Comparison of ENCODE assay signal across 19 mouse cellular contexts in the genomic region with DNA sequence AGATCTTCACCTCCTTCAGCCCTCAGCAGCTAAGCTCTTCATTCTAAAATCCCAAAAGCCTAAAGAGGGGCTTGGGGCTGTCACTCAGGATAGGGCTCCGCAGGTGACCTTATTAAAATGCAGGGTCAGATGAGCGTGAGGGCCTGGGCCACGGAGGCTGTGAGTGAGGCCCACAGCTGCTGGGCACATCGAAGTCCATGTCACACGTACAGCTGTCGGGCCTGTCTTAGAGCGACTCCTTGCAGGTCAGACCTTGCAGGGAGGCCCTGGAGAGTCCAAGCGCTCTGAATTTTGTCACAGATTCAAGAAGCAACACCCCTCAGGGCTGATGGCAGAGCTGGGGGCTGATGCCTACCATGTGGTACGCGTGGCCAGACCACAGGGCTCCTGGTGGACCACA. TPM values are rescaled to one million over a fixed set of nuclear protein-coding genes. Genes with fewer than 3 reads are reported as not detected.
DNase-seq lines count a peak whose midpoint lies in the region; ATAC-seq and TF ChIP-seq lines count a peak whose summit lies in the region.
"Had no signal": no experiment of that assay in that cellular context is flagged by ENCODE, and none has a peak within 500 bp of the region (broad histone marks: within the 10 kb centered on the region; RNA-seq: fewer than 3 reads in every experiment).

No protein-coding gene starts in this region.

- H3K4me3 ChIP-seq in forebrain, postnatal 0 days (ENCODE audit: low read depth, low read length): no peak overlapping the region
- H3K4me3 ChIP-seq in forebrain, embryonic 16.5 days (replicated peaks; ENCODE audit: low read length): no peak overlapping the region
- H3K4me3 ChIP-seq in midbrain, embryonic 13.5 days (replicated peaks): no peak overlapping the region
- H3K4me3 ChIP-seq in midbrain, embryonic 16.5 days (ENCODE audit: low read depth, low read length): no peak overlapping the region
- no peak overlapping the region for H3K4me3 ChIP-seq in limb, embryonic 15.5 days
- H3K4me3 ChIP-seq in olfactory bulb, adult 2 months (ENCODE audit: insufficient read depth, low read depth, low read length): no peak overlapping the region
- H3K4me3 ChIP-seq: embryonic facial prominence, embryonic 15.5 days; erythroblast, embryonic 14.5 days; heart, embryonic 13.5 days had no signal

- ATAC-seq in forebrain, postnatal 0 days: no peak
- ATAC-seq in forebrain, embryonic 16.5 days: no peak
- peak; percentile 19; the same call in 1 of the 2 replicates for ATAC-seq in midbrain, embryonic 13.5 days
- ATAC-seq in midbrain, embryonic 16.5 days: no peak
- peak; percentile 17; the same call in 1 of the 2 replicates for ATAC-seq in limb, embryonic 15.5 days (ENCODE audit: insufficient number of reproducible peaks, low FRiP score, low TSS enrichment, low read depth)
- ATAC-seq: hindbrain, postnatal 0 days had no signal

- H3K9ac ChIP-seq in forebrain, postnatal 0 days: no peak overlapping the region
- no peak overlapping the region for H3K9ac ChIP-seq in forebrain, embryonic 16.5 days (replicated peaks; ENCODE audit: low read depth, low read length)
- no peak overlapping the region for H3K9ac ChIP-seq in midbrain, embryonic 13.5 days (replicated peaks)
- H3K9ac ChIP-seq in midbrain, embryonic 16.5 days (ENCODE audit: low read depth, low read length): no peak overlapping the region
- no peak overlapping the region for H3K9ac ChIP-seq in limb, embryonic 15.5 days
- H3K9ac ChIP-seq: embryonic facial prominence, embryonic 15.5 days; heart, embryonic 13.5 days had no signal

- no peaks in the 10 kb centered on the region for H3K9me3 ChIP-seq in forebrain, postnatal 0 days (ENCODE audit: low read length)
- no peaks in the 10 kb centered on the region for H3K9me3 ChIP-seq in forebrain, embryonic 16.5 days (ENCODE audit: control insufficient read depth, low read length)
- H3K9me3 ChIP-seq in midbrain, embryonic 13.5 days: no peaks in the 10 kb centered on the region
- H3K9me3 ChIP-seq in midbrain, embryonic 16.5 days (replicated peaks; ENCODE audit: control insufficient read depth, low read length, poor library complexity, severe bottlenecking): no peaks in the 10 kb centered on the region
- H3K9me3 ChIP-seq in limb, embryonic 15.5 days: no peaks in the 10 kb centered on the region
- H3K9me3 ChIP-seq: embryonic facial prominence, embryonic 15.5 days; heart, embryonic 13.5 days had no signal

- no peak for DNase-seq in forebrain, postnatal 0 days
- no peak for DNase-seq in frontal cortex, postnatal 14 days (ENCODE audit: low spot score in 2 of 2)
- DNase-seq: adrenal gland, adult 2 months; adrenal gland, postnatal 36 days; cerebellum, adult 11 months; cerebellum, adult 9-10 months; cerebellum, postnatal 25 days; gastrocnemius, postnatal 36 days; heart, adult 11 months; heart, postnatal 36 days had no signal

- 70% methylated on average over 10 of the region's 10 CpGs for WGBS in forebrain, postnatal 0 days
- 67% methylated on average over 10 of the region's 10 CpGs for WGBS in forebrain, embryonic 16.5 days
- 56% methylated on average over 10 of the region's 10 CpGs for WGBS in midbrain, embryonic 13.5 days
- 58% methylated on average over 10 of the region's 10 CpGs for WGBS in midbrain, embryonic 16.5 days
- WGBS in limb, embryonic 15.5 days: 71% methylated on average over 10 of the region's 10 CpGs
- 76% methylated on average over 10 of the region's 10 CpGs for WGBS in olfactory bulb, adult 2 months

- H3K36me3 ChIP-seq in forebrain, postnatal 0 days (ENCODE audit: insufficient read depth): peaks cover 50% of the 10 kb centered on the region
- H3K36me3 ChIP-seq in forebrain, embryonic 16.5 days (ENCODE audit: control insufficient read depth, insufficient read depth): peaks cover 25% of the 10 kb centered on the region
- peaks cover 56% of the 10 kb centered on the region for H3K36me3 ChIP-seq in midbrain, embryonic 13.5 days
- H3K36me3 ChIP-seq in midbrain, embryonic 16.5 days (ENCODE audit: control insufficient read depth, insufficient read depth, low read length): peaks cover 26% of the 10 kb centered on the region
- peaks cover 46% of the 10 kb centered on the region for H3K36me3 ChIP-seq in limb, embryonic 15.5 days

- 0 out of 2 replicates have a peak, but pooled peaks have one; percentile 14 for TF ChIP-seq POLR2A in olfactory bulb, adult 2 months (IDR thresholded peaks at IDR 0.05; ENCODE audit: insufficient read depth, low read depth, low read length)

- no peaks in the 10 kb centered on the region for H3K4me1 ChIP-seq in forebrain, postnatal 0 days (ENCODE audit: insufficient read depth)
- peaks cover 3% of the 10 kb centered on the region; the same call in 1 of the 2 replicates for H3K4me1 ChIP-seq in forebrain, embryonic 16.5 days (replicated peaks; ENCODE audit: control insufficient read depth, insufficient read depth, low read length)
- H3K4me1 ChIP-seq in midbrain, embryonic 13.5 days (replicated peaks): no peaks in the 10 kb centered on the region
- H3K4me1 ChIP-seq in midbrain, embryonic 16.5 days (ENCODE audit: control insufficient read depth, insufficient read depth, low read length): no peaks in the 10 kb centered on the region
- peaks cover 49% of the 10 kb centered on the region for H3K4me1 ChIP-seq in limb, embryonic 15.5 days
- peaks cover 37% of the 10 kb centered on the region for H3K4me1 ChIP-seq in olfactory bulb, adult 2 months (ENCODE audit: control insufficient read depth, insufficient read depth, low read length)

- H3K27ac ChIP-seq in forebrain, postnatal 0 days (ENCODE audit: low read depth, low read length): peak overlapping the region; percentile 50; the same call in 1 of the 2 replicates
- no peak overlapping the region for H3K27ac ChIP-seq in forebrain, embryonic 16.5 days (ENCODE audit: low read length)
- no peak overlapping the region for H3K27ac ChIP-seq in midbrain, embryonic 13.5 days
- no peak overlapping the region for H3K27ac ChIP-seq in midbrain, embryonic 16.5 days (ENCODE audit: low read length)
- H3K27ac ChIP-seq in limb, embryonic 15.5 days: no peak overlapping the region
- H3K27ac ChIP-seq in olfactory bulb, adult 2 months (ENCODE audit: insufficient read depth, low read depth, low read length): no peak overlapping the region
- H3K27ac ChIP-seq: heart, embryonic 13.5 days; hindbrain, postnatal 0 days had no signal

- TF ChIP-seq CTCF in forebrain, postnatal 0 days (IDR thresholded peaks at IDR 0.05; ENCODE audit: low read depth): no peak
- TF ChIP-seq CTCF in olfactory bulb, adult 2 months (IDR thresholded peaks at IDR 0.05; ENCODE audit: insufficient read depth, low read depth, low read length): no peak

- no peak overlapping the region for H3K4me2 ChIP-seq in forebrain, postnatal 0 days (ENCODE audit: low read depth)
- no peak overlapping the region for H3K4me2 ChIP-seq in forebrain, embryonic 16.5 days (ENCODE audit: low read length)
- H3K4me2 ChIP-seq in midbrain, embryonic 13.5 days (replicated peaks): no peak overlapping the region
- no peak overlapping the region for H3K4me2 ChIP-seq in midbrain, embryonic 16.5 days (ENCODE audit: low read length)
- no peak overlapping the region for H3K4me2 ChIP-seq in limb, embryonic 15.5 days
- H3K4me2 ChIP-seq: embryonic facial prominence, embryonic 15.5 days; heart, embryonic 13.5 days had no signal

- no peaks in the 10 kb centered on the region for H3K27me3 ChIP-seq in forebrain, postnatal 0 days (ENCODE audit: insufficient read depth, low read length)
- H3K27me3 ChIP-seq in forebrain, embryonic 16.5 days (replicated peaks; ENCODE audit: control insufficient read depth, insufficient read depth, low read length): no peaks in the 10 kb centered on the region
- no peaks in the 10 kb centered on the region for H3K27me3 ChIP-seq in midbrain, embryonic 13.5 days
- H3K27me3 ChIP-seq in midbrain, embryonic 16.5 days (ENCODE audit: control insufficient read depth, insufficient read depth, low read depth, low read length): no peaks in the 10 kb centered on the region
- H3K27me3 ChIP-seq in limb, embryonic 15.5 days: no peaks in the 10 kb centered on the region
- H3K27me3 ChIP-seq: embryonic facial prominence, embryonic 15.5 days; heart, embryonic 13.5 days had no signal

RNA-seq across cellular contexts. Expression of a gene that starts 32.9 kb away (rescaled TPM):
- total RNA-seq in forebrain, postnatal 0 days (2014; rRNA removed): 1.2 and 1.7 TPM in 2 replicates
- 2.3 TPM in 2 replicates for polyA plus RNA-seq in forebrain, postnatal 0 days (2015; fragmentation: Nextera tagmentation; extraction: Ambion mirVana)
- 2.9 and 3.3 TPM in 2 replicates for polyA plus RNA-seq in forebrain, embryonic 16.5 days (2015; fragmentation: Nextera tagmentation; extraction: Ambion mirVana)
- 2.4 and 3.4 TPM in 2 replicates for polyA plus RNA-seq in midbrain, embryonic 13.5 days (2015; fragmentation: Nextera tagmentation; extraction: Ambion mirVana)
- polyA plus RNA-seq in midbrain, embryonic 16.5 days (2015; fragmentation: Nextera tagmentation; extraction: Ambion mirVana): 2.1 and 2.4 TPM in 2 replicates
- 31.8 and 33.9 TPM in 2 replicates for polyA plus RNA-seq in limb, embryonic 15.5 days (2015; fragmentation: Nextera tagmentation; extraction: Ambion mirVana)
- polyA plus RNA-seq in olfactory bulb, adult 2 months (2012; ENCODE audit: insufficient read depth, insufficient read length, low replicate concordance, missing spikeins): not detected in 2 replicates

RNA-seq across cellular contexts. Expression of a gene that starts 52.5 kb away (rescaled TPM):
- total RNA-seq in forebrain, postnatal 0 days (2014; rRNA removed): 84.2 and 103 TPM in 2 replicates
- 55.1 and 78.4 TPM in 2 replicates for polyA plus RNA-seq in forebrain, postnatal 0 days (2015; fragmentation: Nextera tagmentation; extraction: Ambion mirVana)
- polyA plus RNA-seq in forebrain, embryonic 16.5 days (2015; fragmentation: Nextera tagmentation; extraction: Ambion mirVana): 98.7 and 104 TPM in 2 replicates
- polyA plus RNA-seq in midbrain, embryonic 13.5 days (2015; fragmentation: Nextera tagmentation; extraction: Ambion mirVana): 114 and 117 TPM in 2 replicates
- polyA plus RNA-seq in midbrain, embryonic 16.5 days (2015; fragmentation: Nextera tagmentation; extraction: Ambion mirVana): 91.3 and 101 TPM in 2 replicates
- polyA plus RNA-seq in limb, embryonic 15.5 days (2015; fragmentation: Nextera tagmentation; extraction: Ambion mirVana): 39.1 and 44.7 TPM in 2 replicates
- polyA plus RNA-seq in olfactory bulb, adult 2 months (2012; ENCODE audit: insufficient read depth, insufficient read length, low replicate concordance, missing spikeins): not detected in 2 replicates

Comparison
In these comparisons a context has a peak if more than half of its experiments do, and no peak if none do; other contexts are left out.
1. ATAC-seq: peak in midbrain, embryonic 13.5 days (single experiment) and limb, embryonic 15.5 days (single experiment); none in forebrain, postnatal 0 days (single experiment), forebrain, embryonic 16.5 days (single experiment) and midbrain, embryonic 16.5 days (single experiment).